Mouse (Mus musculus) erythroblast, embryonic 14.5 days (primary cell): ENCODE results near the gene U2surp. TPM values are rescaled to one million over a fixed set of nuclear protein-coding genes. Genes with fewer than 3 reads are reported as not detected.

Source experiments
- H3K27me3 ChIP-seq: 2 replicates; pipeline ENCODE4 v1.6.1; 2012; ENCODE audit warnings: inconsistent platforms; ENCODE audit not compliant: control insufficient read depth
- H3K36me3 ChIP-seq: 2 replicates; pipeline ENCODE4 v1.6.1; 2012; ENCODE audit warnings: mild to moderate bottlenecking, inconsistent platforms; ENCODE audit not compliant: control insufficient read depth
- H3K4me1 ChIP-seq: 2 replicates; pipeline ENCODE4 v1.6.1; 2012; ENCODE audit warnings: inconsistent platforms; ENCODE audit not compliant: control insufficient read depth
- H3K4me3 ChIP-seq: replicated peaks from 2 replicates; pipeline ENCODE3; 2012; ENCODE audit warnings: moderate library complexity, mild to moderate bottlenecking, inconsistent platforms
- H3K9me3 ChIP-seq: 2 replicates; pipeline ENCODE4 v1.6.1; 2012; ENCODE audit warnings: low read length, inconsistent platforms, mixed read lengths; ENCODE audit not compliant: control insufficient read depth
- GATA1 ChIP-seq: IDR thresholded peaks from 2 replicates; pipeline ENCODE4 v1.6.1; 2012; ENCODE audit warnings: low read length, inconsistent platforms, mixed read lengths
- TAL1 ChIP-seq: IDR thresholded peaks from 3 replicates; pipeline ENCODE4 v1.6.1; 2012; ENCODE audit warnings: low read length, inconsistent platforms, mixed read lengths
- polyA plus RNA-seq: library from polyadenylated mRNA; stranded (reverse); fragments of >175 nt; gene quantifications from 2 replicates; pipeline ENCODE4 v1.2.3, GENCODE M21; 2012

U2surp gene
- polyA plus RNA-seq, 1 experiment = 0.69 TPM

DNA sequence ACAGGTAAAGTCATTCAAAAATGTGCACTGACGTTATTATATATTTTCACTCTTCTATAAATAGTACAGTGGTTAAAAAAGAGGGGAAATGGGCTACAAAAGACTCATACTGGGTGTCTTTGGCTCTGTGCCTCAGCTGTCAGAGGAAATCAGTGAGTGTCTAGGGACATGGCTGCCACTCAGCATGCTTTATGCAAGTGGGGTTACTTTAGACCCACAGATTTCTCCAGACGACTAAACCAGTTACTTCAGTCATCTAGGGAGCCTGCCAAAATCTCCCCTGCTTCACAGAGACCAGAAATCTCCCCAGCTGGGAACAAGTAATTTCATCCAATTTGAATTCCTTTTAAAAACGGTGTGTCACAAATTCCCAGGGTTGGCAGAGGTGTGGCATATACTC lies 59.9 kb downstream of the U2surp start:
- peaks cover 14% of the 10 kb centered on the region for H3K36me3 ChIP-seq
- no peaks in the 10 kb centered on the region for H3K4me1 ChIP-seq
- TF ChIP-seq GATA1 = no peak
- no peak for TF ChIP-seq TAL1
- no peak overlapping the region for H3K4me3 ChIP-seq
- H3K27me3 ChIP-seq = no peaks in the 10 kb centered on the region
- H3K9me3 ChIP-seq = no peaks in the 10 kb centered on the region

GRCm38 (mm10) chr9:95450586-95450985 lies 61.2 kb downstream of the U2surp start:
- H3K4me1 ChIP-seq = no peaks in the 10 kb centered on the region
- H3K36me3 ChIP-seq = peaks cover under 1% of the 10 kb centered on the region
- no peaks in the 10 kb centered on the region for H3K27me3 ChIP-seq
- no peak overlapping the region for H3K4me3 ChIP-seq
- TF ChIP-seq TAL1 (no peak), GATA1 (no peak)
- no peaks in the 10 kb centered on the region for H3K9me3 ChIP-seq

GRCm38 (mm10) chr9:95442321-95442731 lies 69.5 kb downstream of the U2surp start:
- H3K27me3 ChIP-seq = peaks cover 11% of the 10 kb centered on the region
- H3K4me1 ChIP-seq = no peaks in the 10 kb centered on the region
- no peak overlapping the region for H3K4me3 ChIP-seq
- TF ChIP-seq GATA1 = no peak
- H3K36me3 ChIP-seq = no peaks in the 10 kb centered on the region
- H3K9me3 ChIP-seq = 0 out of 2 replicates have a peak, but pooled peaks cover 2% of the 10 kb centered on the region

- Histone ChIP-seq H3K4me1 (no peaks in the 10 kb centered on the region), H3K4me3 (no peak overlapping the region), H3K9me3 (no peaks in the 10 kb centered on the region), H3K36me3 (no peaks in the 10 kb centered on the region), H3K27me3 (peaks cover 6% of the 10 kb centered on the region)
- TF ChIP-seq GATA1 (no peak), TAL1 (no peak)
Measured at GRCm38 (mm10) chr9:95437883-95438282, 73.9 kb downstream of the U2surp start.

DNA sequence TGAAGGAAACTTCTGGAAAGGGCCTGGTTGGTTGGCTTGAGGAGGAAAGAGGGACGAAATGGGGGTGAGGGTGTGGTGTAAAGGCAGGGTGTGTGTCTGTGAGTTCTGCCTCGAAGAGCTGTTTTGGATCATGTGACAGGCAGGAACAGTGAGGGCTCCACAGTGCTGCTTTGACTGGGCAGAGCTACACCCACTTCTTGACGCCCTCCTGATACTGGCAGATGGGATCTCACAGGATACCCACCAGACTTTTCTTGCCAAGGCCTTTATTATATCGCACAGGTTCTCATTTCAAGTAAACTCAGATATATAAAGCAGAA lies 75.5 kb downstream of the U2surp start:
- TF ChIP-seq GATA1 (no peak), TAL1 (no peak)
- Histone ChIP-seq H3K27me3 (no peaks in the 10 kb centered on the region), H3K9me3 (no peaks in the 10 kb centered on the region), H3K4me1 (no peaks in the 10 kb centered on the region), H3K4me3 (no peak overlapping the region), H3K36me3 (no peaks in the 10 kb centered on the region)

- no peak for TF ChIP-seq GATA1
- no peak for TF ChIP-seq TAL1
- Histone ChIP-seq H3K27me3 (no peaks in the 10 kb centered on the region), H3K4me3 (no peak overlapping the region), H3K9me3 (no peaks in the 10 kb centered on the region), H3K4me1 (no peaks in the 10 kb centered on the region), H3K36me3 (no peaks in the 10 kb centered on the region)
Measured at GRCm38 (mm10) chr9:95435506-95436293, 76.1 kb downstream of the U2surp start.

- no peaks in the 10 kb centered on the region for H3K4me1 ChIP-seq
Measured at GRCm38 (mm10) chr9:95428277-95428676, 83.5 kb downstream of the U2surp start.

GRCm38 (mm10) chr9:95413911-95414310 lies 97.9 kb downstream of the U2surp start:
- Histone ChIP-seq H3K27me3 (peaks cover 10% of the 10 kb centered on the region), H3K4me3 (no peak overlapping the region), H3K9me3 (no peaks in the 10 kb centered on the region), H3K36me3 (no peaks in the 10 kb centered on the region), H3K4me1 (no peaks in the 10 kb centered on the region)
- TF ChIP-seq TAL1 = no peak
- no peak for TF ChIP-seq GATA1

More at GRCm38 (mm10) chr9:95428277-95428676, 83.5 kb downstream of the U2surp start:
- no peaks in the 10 kb centered on the region for H3K9me3 ChIP-seq
- H3K27me3 ChIP-seq = no peaks in the 10 kb centered on the region
- no peak overlapping the region for H3K4me3 ChIP-seq
- TF ChIP-seq GATA1 (no peak), TAL1 (no peak)
- no peaks in the 10 kb centered on the region for H3K36me3 ChIP-seq

DNA sequence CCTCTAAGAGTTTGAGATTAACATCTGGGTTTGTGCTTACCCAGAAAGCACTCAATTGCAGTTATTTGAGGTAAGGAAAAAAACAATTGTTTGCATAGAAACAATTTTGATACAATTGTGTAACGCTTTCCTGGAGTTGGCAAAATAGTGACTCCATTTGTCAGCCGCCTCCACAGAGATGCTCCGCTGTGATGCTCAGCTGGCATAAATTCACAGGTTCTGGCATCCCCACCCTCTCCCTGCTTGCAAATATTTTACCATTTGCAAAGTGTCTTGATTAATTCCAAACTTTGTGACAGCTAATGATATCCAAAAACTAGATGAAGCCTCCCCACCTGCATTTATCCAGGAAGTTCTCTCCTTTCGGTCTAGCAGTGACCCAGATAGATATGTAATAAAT lies 99.7 kb downstream of the U2surp start:
- Histone ChIP-seq H3K4me3 (no peak overlapping the region), H3K4me1 (no peaks in the 10 kb centered on the region), H3K36me3 (no peaks in the 10 kb centered on the region), H3K27me3 (peaks cover 28% of the 10 kb centered on the region), H3K9me3 (no peaks in the 10 kb centered on the region)
- TF ChIP-seq GATA1 (no peak), TAL1 (no peak)
